Mouse (Mus musculus) myocyte (in vitro differentiated cells): ENCODE data around the gene Myo10.

Experiments used
- CEBPB ChIP-seq: IDR thresholded peaks from 2 replicates; pipeline ENCODE4 v1.6.1; 2011; ENCODE audit warnings: mild to moderate bottlenecking, moderate library complexity; ENCODE audit not compliant: poor library complexity, insufficient read depth, severe bottlenecking
- E2F4 ChIP-seq: IDR thresholded peaks from one replicate; pipeline ENCODE4 v1.6.1; 2011; ENCODE audit warnings: mild to moderate bottlenecking, control low read depth, moderate library complexity; ENCODE audit not compliant: insufficient read depth
- MAX ChIP-seq: IDR thresholded peaks from one replicate; pipeline ENCODE4 v1.6.1; 2011; ENCODE audit warnings: low read depth, mild to moderate bottlenecking, control low read depth
- MYOD1 ChIP-seq, 3 experiments: IDR thresholded peaks; one replicate each; pipeline ENCODE4 v1.6.1; 2011; ENCODE audit warnings: control low read depth in 2 of 3, low read depth in 2 of 3, mild to moderate bottlenecking in 2 of 3, moderate library complexity in 1 of 3; ENCODE audit not compliant: insufficient read length in 2 of 3, control insufficient read depth in 1 of 3
- POLR2A ChIP-seq: IDR thresholded peaks from one replicate; pipeline ENCODE4 v1.6.1; 2011; ENCODE audit warnings: low read depth, mild to moderate bottlenecking, control low read depth, moderate library complexity; ENCODE audit not compliant: insufficient read length
- POLR2AphosphoS2 ChIP-seq: IDR thresholded peaks from one replicate; pipeline ENCODE4 v1.6.1; 2011; ENCODE audit warnings: low read depth, control low read depth; ENCODE audit not compliant: insufficient read length
- REST ChIP-seq: IDR thresholded peaks from one replicate; pipeline ENCODE4 v1.6.1; 2011; ENCODE audit warnings: mild to moderate bottlenecking, control low read depth, moderate library complexity; ENCODE audit not compliant: insufficient read depth, insufficient read length
- TCF12 ChIP-seq: IDR thresholded peaks from one replicate; pipeline ENCODE4 v1.6.1; 2011; ENCODE audit warnings: mild to moderate bottlenecking, control low read depth; ENCODE audit not compliant: poor library complexity, insufficient read depth, severe bottlenecking
- USF1 ChIP-seq: IDR thresholded peaks from one replicate; pipeline ENCODE4 v1.6.1; 2011; ENCODE audit warnings: low read depth, mild to moderate bottlenecking, control low read depth, moderate library complexity

DNA sequence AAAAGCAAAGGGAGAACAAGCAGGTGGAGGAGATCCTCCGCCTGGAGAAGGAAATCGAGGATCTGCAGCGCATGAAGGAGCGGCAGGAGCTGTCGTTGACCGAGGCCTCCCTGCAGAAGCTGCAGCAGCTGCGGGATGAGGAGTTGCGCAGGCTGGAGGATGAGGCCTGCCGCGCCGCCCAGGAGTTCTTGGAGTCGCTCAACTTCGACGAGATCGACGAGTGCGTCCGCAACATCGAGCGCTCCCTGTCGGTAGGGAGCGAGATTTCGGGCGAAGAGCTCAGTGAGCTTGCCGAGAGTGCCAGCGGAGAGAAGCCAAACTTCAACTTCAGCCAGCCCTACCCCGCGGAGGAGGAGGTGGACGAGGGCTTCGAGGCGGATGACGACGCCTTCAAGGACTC lies 158.7 kb downstream of the Myo10 start:
- TF ChIP-seq POLR2A (no peak), USF1 (no peak), MAX (no peak), MYOD1 (IDR thresholded peaks at IDR 0.05; ENCODE audit: control insufficient read depth in 1 of 3, insufficient read length in 2 of 3, low read depth in 2 of 3) (no peak), REST (no peak), TCF12 (no peak), POLR2AphosphoS2 (no peak), E2F4 (no peak), CEBPB (no peak)
